Mouse (Mus musculus) hindbrain, embryonic 14.5 days (tissue): ENCODE results near the gene Olfr906. TPM values are rescaled to one million over a fixed set of nuclear protein-coding genes. Genes with fewer than 3 reads are reported as not detected.

Experiments used
- ATAC-seq: fragments of 200-750 bp; cut with Nextera tagmentation; 2 replicates; pipeline ENCODE4 v1.8.0; 2017; ENCODE audit warnings: moderate number of reproducible peaks, mild to moderate bottlenecking, moderate TSS enrichment, moderate library complexity; ENCODE audit not compliant: low FRiP score
- DNase-seq: peaks from one replicate; pipeline ENCODE4 v3.0.0-alpha.2; 2015; ENCODE audit warnings: low spot score
- H3K27ac ChIP-seq: fragments of 300-500 bp; sonication (generic); 2 replicates; pipeline ENCODE4 v1.5.1; 2014; ENCODE audit warnings: mild to moderate bottlenecking, moderate library complexity
- H3K27me3 ChIP-seq: fragments of 300-500 bp; sonication (generic); 2 replicates; pipeline ENCODE4 v1.6.1; 2014; ENCODE audit warnings: mild to moderate bottlenecking, low read length, mixed read lengths; ENCODE audit not compliant: control insufficient read depth, insufficient read depth
- H3K36me3 ChIP-seq: fragments of 300-500 bp; sonication (generic); replicated peaks from 2 replicates; pipeline ENCODE4 v1.6.1; 2014; ENCODE audit not compliant: control insufficient read depth, insufficient read depth
- H3K4me1 ChIP-seq: fragments of 300-500 bp; sonication (generic); replicated peaks from 2 replicates; pipeline ENCODE4 v1.6.1; 2014; ENCODE audit warnings: antibody characterized with exemption, low read length, mixed read lengths; ENCODE audit not compliant: control insufficient read depth, insufficient read depth
- H3K4me2 ChIP-seq: fragments of 300-500 bp; sonication (generic); replicated peaks from 2 replicates; pipeline ENCODE4 v1.6.1; 2014; ENCODE audit warnings: mild to moderate bottlenecking, moderate library complexity
- H3K4me3 ChIP-seq: fragments of 300-500 bp; sonication (generic); replicated peaks from 2 replicates; pipeline ENCODE4 v1.5.1; 2014; ENCODE audit warnings: mild to moderate bottlenecking, low read length
- H3K9ac ChIP-seq: fragments of 300-500 bp; sonication (generic); 2 replicates; pipeline ENCODE4 v1.6.1; 2014
- H3K9me3 ChIP-seq: fragments of 300-500 bp; sonication (generic); 2 replicates; pipeline ENCODE4 v1.6.1; 2016; ENCODE audit warnings: low read length; ENCODE audit not compliant: control insufficient read depth
- WGBS: fragments of 180-500 bp; shearing (Covaris S2); extraction: QIAGEN DNeasy Blood & Tissue Kit; methylation state at CpG from one replicate; pipeline ENCODE4 v1.1.7; 2014; 5-methylcytosine and 5-hydroxymethylcytosine counted together
- polyA plus RNA-seq: library from polyadenylated mRNA; unstranded; fragments of >200 nt; fragmentation: Nextera tagmentation; extraction: Ambion mirVana; gene quantifications from 2 replicates; pipeline ENCODE4 v1.2.1, GENCODE M21; 2014

Olfr906 gene
- polyA plus RNA-seq, result not detected in 2 replicates

DNA sequence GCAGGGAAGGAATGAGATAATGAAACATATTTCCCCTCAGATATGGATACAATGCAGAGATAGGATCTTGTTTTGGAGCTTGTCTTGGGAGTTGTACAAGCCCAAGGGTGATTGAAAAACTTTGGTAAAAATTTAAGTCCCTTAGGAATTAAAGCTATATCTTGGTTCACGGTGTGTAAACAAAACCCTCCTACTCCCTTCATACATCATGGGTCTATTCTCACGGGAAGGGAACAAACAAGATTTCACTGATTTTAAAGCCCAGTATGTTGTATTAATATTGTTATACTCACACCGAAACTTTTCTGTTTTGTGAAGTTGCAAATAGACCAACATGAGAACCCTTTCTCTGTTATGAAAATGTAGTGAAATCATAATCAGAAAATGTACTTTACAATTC is at the start of gene Olfr906:
Olfr906 (plus strand) TSS at position 301 of the 400 bp plus-strand sequence.
- DNase-seq, result no peak

GRCm38 (mm10) chr9:38447352-38447751 is 39.5 kb upstream of the Olfr906 start, which contains the start of gene Olfr902:
Gene Olfr902 (plus strand): TSS chr9:38447652.
- no peak within 1 kb of the TSS for H3K4me2 ChIP-seq
- no peak for ATAC-seq
- no peak within 1 kb of the TSS for H3K9ac ChIP-seq
- H3K4me1 ChIP-seq, result no peaks in the 10 kb centered on the region
- H3K36me3 ChIP-seq, result no peaks in the 10 kb centered on the region
- H3K9me3 ChIP-seq, result no peaks in the 10 kb centered on the region
- H3K27me3 ChIP-seq, result no peaks in the 10 kb centered on the region
- H3K4me3 ChIP-seq, result no peak within 1 kb of the TSS
- DNase-seq, result no peak
- H3K27ac ChIP-seq, result no peak within 1 kb of the TSS
- 93% methylated on average over 5 of the region's 5 CpGs for WGBS

More for the DNA sequence above, at the start of gene Olfr906:
- Histone ChIP-seq H3K27ac (no peak within 1 kb of the TSS), H3K9ac (no peak within 1 kb of the TSS), H3K4me3 (no peak within 1 kb of the TSS), H3K36me3 (no peaks in the 10 kb centered on the region), H3K9me3 (no peaks in the 10 kb centered on the region), H3K27me3 (no peaks in the 10 kb centered on the region), H3K4me2 (no peak within 1 kb of the TSS), H3K4me1 (no peaks in the 10 kb centered on the region)
- 88% methylated on average over 3 of the region's 3 CpGs for WGBS
- no peak for ATAC-seq

DNA sequence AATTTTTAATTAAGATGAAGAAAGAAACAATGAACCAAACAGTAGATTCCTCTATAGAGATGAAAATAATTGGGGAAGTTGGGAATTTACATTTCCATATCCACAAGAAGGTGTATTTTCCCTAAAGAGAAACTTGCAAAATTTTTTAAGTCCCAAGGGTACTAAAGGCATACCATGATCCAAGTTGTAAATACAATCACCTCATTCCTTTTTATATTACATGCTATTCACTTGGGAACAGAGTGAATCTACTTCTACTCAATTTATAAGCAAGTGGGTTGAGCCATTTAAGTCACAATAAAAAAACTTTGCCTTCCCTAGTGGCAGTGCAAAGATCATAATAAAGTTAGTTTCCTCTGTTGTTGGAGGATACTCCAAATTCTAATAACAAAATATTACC is 24.0 kb upstream of the Olfr906 start, which contains the start of gene Olfr904:
Olfr904 (plus strand) TSS at position 301 of the 400 bp plus-strand sequence.
- Histone ChIP-seq H3K4me3 (no peak within 1 kb of the TSS), H3K4me1 (no peaks in the 10 kb centered on the region), H3K4me2 (no peak within 1 kb of the TSS), H3K9me3 (no peaks in the 10 kb centered on the region), H3K27ac (no peak within 1 kb of the TSS), H3K9ac (no peak within 1 kb of the TSS), H3K27me3 (no peaks in the 10 kb centered on the region), H3K36me3 (no peaks in the 10 kb centered on the region)
- DNase-seq (no peak), ATAC-seq (no peak)

DNA sequence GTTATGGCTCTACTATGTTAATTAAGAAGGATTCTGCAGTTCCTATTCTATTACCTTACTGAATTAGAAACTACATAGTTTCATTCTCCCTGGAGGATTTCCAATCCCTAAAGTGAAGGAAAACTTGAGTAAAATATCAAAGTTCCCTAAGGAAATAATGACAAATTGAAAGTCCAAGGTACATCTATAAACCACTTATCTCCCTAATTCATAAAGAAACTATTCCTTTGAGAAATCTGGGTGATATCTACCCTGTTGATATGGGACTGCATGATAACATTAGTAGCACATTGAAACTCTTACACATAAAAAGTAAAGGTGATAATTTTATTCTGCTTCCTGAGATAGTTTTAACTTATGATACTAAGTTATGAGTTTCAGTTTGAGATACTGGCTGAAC is 16.1 kb upstream of the Olfr906 start, which contains the start of gene Olfr905:
Olfr905 (plus strand) TSS at position 301 of the 400 bp plus-strand sequence.
- no peak within 1 kb of the TSS for H3K9ac ChIP-seq
- no peak within 1 kb of the TSS for H3K27ac ChIP-seq
- no peak within 1 kb of the TSS for H3K4me2 ChIP-seq
- ATAC-seq (no peak), DNase-seq (no peak)
- no peaks in the 10 kb centered on the region for H3K27me3 ChIP-seq
- H3K4me3 ChIP-seq, result no peak within 1 kb of the TSS
- no peaks in the 10 kb centered on the region for H3K36me3 ChIP-seq
- no peaks in the 10 kb centered on the region for H3K9me3 ChIP-seq
- no peaks in the 10 kb centered on the region for H3K4me1 ChIP-seq

- H3K9me3 ChIP-seq, result no peaks in the 10 kb centered on the region
- H3K27me3 ChIP-seq, result no peaks in the 10 kb centered on the region
- whole genome bisulfite sequencing, result 84% methylated on average over 2 of the region's 2 CpGs
- H3K4me3 ChIP-seq, result no peak within 1 kb of the TSS
- no peak within 1 kb of the TSS for H3K9ac ChIP-seq
- DNase-seq, result no peak
- no peak for ATAC-seq
- H3K36me3 ChIP-seq, result no peaks in the 10 kb centered on the region
- no peak within 1 kb of the TSS for H3K27ac ChIP-seq
- no peak within 1 kb of the TSS for H3K4me2 ChIP-seq
- H3K4me1 ChIP-seq, result no peaks in the 10 kb centered on the region
Measured at GRCm38 (mm10) chr9:38495501-38495900, 8.6 kb downstream of the Olfr906 start, which contains the start of gene Olfr907. Gene Olfr907 (plus strand): TSS chr9:38495801.

DNA sequence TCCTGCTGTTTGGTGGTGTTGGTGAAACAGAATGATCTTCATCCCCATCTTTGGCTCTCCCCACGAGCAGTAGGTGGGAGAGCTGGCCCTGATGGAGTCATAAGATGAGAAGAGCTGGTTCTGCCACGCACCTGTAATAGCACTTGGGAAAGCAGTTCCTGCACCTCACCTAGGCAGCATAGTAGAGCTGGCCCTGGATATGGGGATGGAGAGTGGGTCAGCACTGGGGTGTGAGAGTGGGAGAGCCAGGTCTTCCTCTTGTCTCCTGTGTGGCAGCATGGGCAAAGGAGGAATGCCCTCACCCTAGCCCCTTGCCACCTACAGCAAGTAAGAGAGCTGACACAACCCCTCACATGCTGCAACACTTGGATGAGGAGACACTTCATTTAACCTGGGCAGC is 25.5 kb downstream of the Olfr906 start:
- H3K9ac ChIP-seq, result no peak overlapping the region
- no peaks in the 10 kb centered on the region for H3K9me3 ChIP-seq
- H3K27ac ChIP-seq, result no peak overlapping the region
- H3K36me3 ChIP-seq, result no peaks in the 10 kb centered on the region
- no peak overlapping the region for H3K4me2 ChIP-seq
- ATAC-seq (no peak), DNase-seq (no peak)
- H3K4me1 ChIP-seq, result no peaks in the 10 kb centered on the region
- H3K27me3 ChIP-seq, result no peaks in the 10 kb centered on the region
- no peak overlapping the region for H3K4me3 ChIP-seq
- WGBS, result 76% methylated on average over 2 of the region's 2 CpGs

DNA sequence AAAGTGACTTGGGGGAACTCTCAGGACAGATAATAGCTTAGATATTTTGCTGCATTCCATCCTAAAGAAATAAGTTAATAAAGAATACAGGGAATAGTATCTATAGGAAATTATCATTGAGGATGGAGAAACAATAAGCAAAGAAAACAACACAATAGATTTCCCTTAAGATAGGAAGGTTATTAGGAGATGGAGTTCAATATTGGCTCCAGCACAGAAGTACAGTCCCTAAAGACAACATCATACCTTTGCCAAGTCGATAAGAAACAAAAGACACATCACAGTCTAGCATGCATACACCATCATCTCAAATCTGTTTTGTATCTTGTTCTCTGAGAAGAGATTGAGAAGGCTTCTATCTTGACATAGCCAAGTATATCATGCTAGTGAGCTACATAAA is 34.4 kb downstream of the Olfr906 start, which contains the start of gene Olfr911-ps1:
Olfr911-ps1 (plus strand) TSS at position 301 of the 400 bp plus-strand sequence.
- H3K27me3 ChIP-seq, result no peaks in the 10 kb centered on the region
- H3K36me3 ChIP-seq, result no peaks in the 10 kb centered on the region
- no peak for DNase-seq
- no peak within 1 kb of the TSS for H3K27ac ChIP-seq
- H3K4me1 ChIP-seq, result no peaks in the 10 kb centered on the region
- no peak within 1 kb of the TSS for H3K4me3 ChIP-seq
- H3K9me3 ChIP-seq, result no peaks in the 10 kb centered on the region
- H3K4me2 ChIP-seq, result no peak within 1 kb of the TSS
- no peak for ATAC-seq
- H3K9ac ChIP-seq, result no peak within 1 kb of the TSS
- 77% methylated on average over 1 of the region's 1 CpGs for WGBS

DNA sequence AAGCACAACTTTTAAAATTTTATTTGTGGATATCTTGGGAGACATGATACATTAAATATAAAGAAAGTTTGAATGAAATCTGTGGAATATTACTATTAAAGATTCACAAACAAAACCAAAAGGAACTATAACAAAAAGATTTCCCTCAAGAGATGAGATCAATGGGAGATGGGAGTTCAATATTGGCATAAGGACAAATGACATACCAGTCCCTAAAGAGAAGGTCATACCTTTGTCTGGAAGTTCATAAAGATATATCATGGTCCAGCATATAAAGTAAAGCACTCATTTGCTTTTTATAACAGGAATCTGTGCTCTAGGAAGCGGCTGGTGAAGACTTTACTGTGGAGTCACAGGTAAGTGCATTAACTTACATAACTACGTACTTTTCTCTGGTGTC is 50.7 kb downstream of the Olfr906 start, which contains the start of gene Olfr910:
Olfr910 (plus strand) TSS at position 301 of the 400 bp plus-strand sequence.
- Histone ChIP-seq H3K4me3 (no peak within 1 kb of the TSS), H3K4me1 (no peaks in the 10 kb centered on the region), H3K9me3 (no peaks in the 10 kb centered on the region), H3K27ac (no peak within 1 kb of the TSS), H3K36me3 (no peaks in the 10 kb centered on the region), H3K9ac (no peak within 1 kb of the TSS), H3K27me3 (no peaks in the 10 kb centered on the region), H3K4me2 (no peak within 1 kb of the TSS)
- 93% methylated on average over 2 of the region's 2 CpGs for WGBS
- ATAC-seq (no peak), DNase-seq (no peak)
